Mouse (Mus musculus) embryonic facial prominence, embryonic 11.5 days (tissue): Measurements from ENCODE around the gene Gabrr2. TPM values are rescaled to one million over a fixed set of nuclear protein-coding genes. Genes with fewer than 3 reads are reported as not detected.

Source experiments
- ATAC-seq: fragments of 200-750 bp; cut with Nextera tagmentation; replicated peaks from 2 replicates; pipeline ENCODE4 v1.8.0; 2017; ENCODE audit warnings: low read depth; ENCODE audit not compliant: insufficient number of reproducible peaks, low FRiP score, low TSS enrichment
- DNase-seq: peaks from one replicate; pipeline ENCODE4 v3.0.0-alpha.2; 2015; ENCODE audit warnings: low spot score
- H3K27ac ChIP-seq: fragments of 300-500 bp; sonication (generic); replicated peaks from 2 replicates; pipeline ENCODE4 v1.5.1; 2014; ENCODE audit warnings: mild to moderate bottlenecking, low read depth, low read length, control low read depth
- H3K27me3 ChIP-seq: fragments of 300-500 bp; sonication (generic); 2 replicates; pipeline ENCODE4 v1.6.1; 2014; ENCODE audit warnings: mild to moderate bottlenecking, low read length, moderate library complexity, mixed read lengths; ENCODE audit not compliant: control insufficient read depth, insufficient read depth
- H3K36me3 ChIP-seq: fragments of 300-500 bp; sonication (generic); replicated peaks from 2 replicates; pipeline ENCODE4 v1.6.1; 2014; ENCODE audit warnings: low read depth, mild to moderate bottlenecking, low read length, moderate library complexity, mixed read lengths; ENCODE audit not compliant: control insufficient read depth, insufficient read depth
- H3K4me1 ChIP-seq: fragments of 300-500 bp; sonication (generic); 2 replicates; pipeline ENCODE4 v1.6.1; 2014; ENCODE audit warnings: low read length, mixed read lengths; ENCODE audit not compliant: control insufficient read depth, insufficient read depth
- H3K4me2 ChIP-seq: fragments of 300-500 bp; sonication (generic); 2 replicates; pipeline ENCODE4 v1.6.1; 2014; ENCODE audit warnings: low read depth, mild to moderate bottlenecking, control low read depth, low read length, moderate library complexity
- H3K4me3 ChIP-seq: fragments of 300-500 bp; sonication (generic); 2 replicates; pipeline ENCODE4 v1.5.1; 2014; ENCODE audit warnings: low read depth, low read length, control low read depth
- H3K9ac ChIP-seq: fragments of 300-500 bp; sonication (generic); replicated peaks from 2 replicates; pipeline ENCODE4 v1.6.1; 2014; ENCODE audit warnings: mild to moderate bottlenecking, control low read depth, low read length
- H3K9me3 ChIP-seq: fragments of 300-500 bp; sonication (generic); replicated peaks from 2 replicates; pipeline ENCODE4 v1.6.1; 2016; ENCODE audit warnings: mild to moderate bottlenecking, low read length, inconsistent platforms, mixed read lengths; ENCODE audit not compliant: control insufficient read depth
- WGBS: fragments of 180-500 bp; shearing (Covaris S2); extraction: QIAGEN DNeasy Blood & Tissue Kit; methylation state at CpG from one replicate; pipeline ENCODE4 v1.1.7; 2014; 5-methylcytosine and 5-hydroxymethylcytosine counted together
- polyA plus RNA-seq: library from polyadenylated mRNA; unstranded; fragments of >200 nt; fragmentation: Nextera tagmentation; extraction: Ambion mirVana; gene quantifications from 2 replicates; pipeline ENCODE4 v1.2.1, GENCODE M21; 2014

The Gabrr2 gene
- polyA plus RNA-seq, 1 experiment from 2014 or later = not detected

GRCm38 (mm10) chr4:33072526-33073161 lies 9.8 kb downstream of the Gabrr2 start:
- DNase-seq = no peak
- Histone ChIP-seq H3K9ac (no peak overlapping the region), H3K4me2 (no peak overlapping the region), H3K36me3 (no peaks in the 10 kb centered on the region), H3K27me3 (no peaks in the 10 kb centered on the region), H3K4me1 (no peaks in the 10 kb centered on the region), H3K9me3 (no peaks in the 10 kb centered on the region), H3K4me3 (no peak overlapping the region), H3K27ac (no peak overlapping the region)
- ATAC-seq = no peak
- 59% methylated on average over 11 of the region's 11 CpGs for WGBS

- WGBS = 81% methylated on average over 4 of the region's 4 CpGs
- Histone ChIP-seq H3K4me1 (no peaks in the 10 kb centered on the region), H3K9me3 (no peaks in the 10 kb centered on the region), H3K4me3 (no peak overlapping the region), H3K36me3 (no peaks in the 10 kb centered on the region), H3K9ac (no peak overlapping the region), H3K27ac (no peak overlapping the region), H3K4me2 (no peak overlapping the region), H3K27me3 (no peaks in the 10 kb centered on the region)
- DNase-seq (no peak), ATAC-seq (no peak)
These were observed 11.6 kb downstream of the Gabrr2 start for GRCm38 (mm10) chr4:33074406-33074805.

- no peak for DNase-seq
- no peaks in the 10 kb centered on the region for H3K27me3 ChIP-seq
- no peak overlapping the region for H3K4me2 ChIP-seq
- H3K4me1 ChIP-seq = no peaks in the 10 kb centered on the region
- 80% methylated on average over 5 of the region's 5 CpGs for WGBS
- H3K36me3 ChIP-seq = no peaks in the 10 kb centered on the region
- no peak overlapping the region for H3K9ac ChIP-seq
- H3K9me3 ChIP-seq = no peaks in the 10 kb centered on the region
- no peak overlapping the region for H3K4me3 ChIP-seq
- no peak overlapping the region for H3K27ac ChIP-seq
- ATAC-seq = no peak
These were observed 12.1 kb downstream of the Gabrr2 start for GRCm38 (mm10) chr4:33074851-33075250.

- ATAC-seq = no peak
- no peak overlapping the region for H3K4me3 ChIP-seq
- H3K9me3 ChIP-seq = no peaks in the 10 kb centered on the region
- DNase-seq = no peak
- H3K4me1 ChIP-seq = no peaks in the 10 kb centered on the region
- no peak overlapping the region for H3K27ac ChIP-seq
- WGBS = 84% methylated on average over 5 of the region's 5 CpGs
- no peaks in the 10 kb centered on the region for H3K27me3 ChIP-seq
- no peak overlapping the region for H3K9ac ChIP-seq
- H3K4me2 ChIP-seq = no peak overlapping the region
- H3K36me3 ChIP-seq = no peaks in the 10 kb centered on the region
These were observed 13.2 kb downstream of the Gabrr2 start for GRCm38 (mm10) chr4:33075776-33076524.

GRCm38 (mm10) chr4:33077161-33077560 lies 14.4 kb downstream of the Gabrr2 start:
- Histone ChIP-seq H3K27ac (no peak overlapping the region), H3K9me3 (no peaks in the 10 kb centered on the region), H3K36me3 (no peaks in the 10 kb centered on the region), H3K4me3 (no peak overlapping the region), H3K9ac (no peak overlapping the region), H3K4me1 (no peaks in the 10 kb centered on the region), H3K4me2 (no peak overlapping the region), H3K27me3 (no peaks in the 10 kb centered on the region)
- DNase-seq = no peak
- WGBS = 79% methylated on average over 11 of the region's 11 CpGs
- no peak for ATAC-seq

GRCm38 (mm10) chr4:33077724-33078123 lies 14.9 kb downstream of the Gabrr2 start:
- H3K4me3 ChIP-seq = no peak overlapping the region
- H3K27ac ChIP-seq = no peak overlapping the region
- no peak overlapping the region for H3K4me2 ChIP-seq
- no peaks in the 10 kb centered on the region for H3K4me1 ChIP-seq
- H3K9ac ChIP-seq = no peak overlapping the region
- no peaks in the 10 kb centered on the region for H3K9me3 ChIP-seq
- DNase-seq (no peak), ATAC-seq (no peak)
- H3K27me3 ChIP-seq = no peaks in the 10 kb centered on the region
- no peaks in the 10 kb centered on the region for H3K36me3 ChIP-seq
- WGBS = 59% methylated on average over 8 of the region's 8 CpGs

GRCm38 (mm10) chr4:33078492-33078891 lies 15.7 kb downstream of the Gabrr2 start:
- no peak overlapping the region for H3K9ac ChIP-seq
- no peaks in the 10 kb centered on the region for H3K9me3 ChIP-seq
- no peak for ATAC-seq
- H3K27ac ChIP-seq = no peak overlapping the region
- no peaks in the 10 kb centered on the region for H3K4me1 ChIP-seq
- no peak for DNase-seq
- no peaks in the 10 kb centered on the region for H3K36me3 ChIP-seq
- no peak overlapping the region for H3K4me2 ChIP-seq
- WGBS = 87% methylated on average over 3 of the region's 3 CpGs
- H3K27me3 ChIP-seq = no peaks in the 10 kb centered on the region
- no peak overlapping the region for H3K4me3 ChIP-seq

GRCm38 (mm10) chr4:33099118-33099694 lies 36.4 kb downstream of the Gabrr2 start:
- Histone ChIP-seq H3K4me1 (no peaks in the 10 kb centered on the region), H3K4me2 (no peak overlapping the region), H3K27ac (no peak overlapping the region), H3K36me3 (no peaks in the 10 kb centered on the region), H3K27me3 (no peaks in the 10 kb centered on the region), H3K9me3 (no peaks in the 10 kb centered on the region), H3K9ac (no peak overlapping the region), H3K4me3 (no peak overlapping the region)
- ATAC-seq (no peak), DNase-seq (no peak)
- whole genome bisulfite sequencing = 82% methylated on average over 6 of the region's 6 CpGs
